Mouse (Mus musculus) frontal cortex, adult 2 months (tissue): ENCODE data around the gene Arhgap9. TPM values are rescaled to one million over a fixed set of nuclear protein-coding genes. Genes with fewer than 3 reads are reported as not detected.
A peak's percentile ranks its signal among the peaks of the same experiment; 100 is the strongest.

Experiments used
- DNase-seq, 2 experiments: peaks; one replicate each; pipeline ENCODE4 v3.0.0; 2022; ENCODE audit warnings: low spot score in 1 of 2; ENCODE audit errors: extremely low spot score in 1 of 2
- polyA plus RNA-seq: library from polyadenylated mRNA; depleted of rRNA; stranded (reverse); fragments of >200 nt; gene quantifications from 2 replicates; pipeline ENCODE4 v1.2.3, GENCODE M21; 2012

Arhgap9 gene
- polyA plus RNA-seq, 1 experiment, result 1.3 TPM

- DNase-seq, result peak; percentile 63 to 83
Measured at GRCm38 (mm10) chr10:127341891-127342639, 20.3 kb downstream of the Arhgap9 start, which contains the start of gene Gli1. Gene Gli1, minus strand, starts transcription at chr10:127341974.

- no peak for DNase-seq
Measured at GRCm38 (mm10) chr10:127343029-127343428, 21.3 kb downstream of the Arhgap9 start.

- DNase-seq, result no peak
Measured at GRCm38 (mm10) chr10:127346173-127346572, 24.4 kb downstream of the Arhgap9 start.

GRCm38 (mm10) chr10:127348957-127349356 lies 27.2 kb downstream of the Arhgap9 start:
- DNase-seq, result no peak

- DNase-seq, result peak in 1 of 2 experiments; percentile 55
Measured at GRCm38 (mm10) chr10:127349810-127350209, 28.0 kb downstream of the Arhgap9 start.

- peak; percentile 40 to 82 for DNase-seq
Measured at GRCm38 (mm10) chr10:127350594-127351284, 29.0 kb downstream of the Arhgap9 start.

GRCm38 (mm10) chr10:127351285-127351595 lies 29.5 kb downstream of the Arhgap9 start:
- DNase-seq, result no peak

GRCm38 (mm10) chr10:127351719-127352118 lies 30.0 kb downstream of the Arhgap9 start:
- DNase-seq, result no peak

- DNase-seq, result no peak
Measured at GRCm38 (mm10) chr10:127352187-127352586, 30.4 kb downstream of the Arhgap9 start.

GRCm38 (mm10) chr10:127352766-127353165 lies 31.0 kb downstream of the Arhgap9 start:
- no peak for DNase-seq

- DNase-seq, result peak; percentile 87 to 90
Measured at GRCm38 (mm10) chr10:127353909-127354895, 32.4 kb downstream of the Arhgap9 start, which contains the start of gene Inhbe. Gene Inhbe, minus strand, starts transcription at chr10:127354411.

- DNase-seq, result no peak
Measured at GRCm38 (mm10) chr10:127355336-127355735, 33.6 kb downstream of the Arhgap9 start.

GRCm38 (mm10) chr10:127360714-127361113 lies 39.0 kb downstream of the Arhgap9 start:
- DNase-seq, result no peak

- DNase-seq, result no peak
Measured at GRCm38 (mm10) chr10:127367116-127367515, 45.4 kb downstream of the Arhgap9 start.

GRCm38 (mm10) chr10:127368273-127368672 lies 46.5 kb downstream of the Arhgap9 start:
- DNase-seq, result no peak

- no peak for DNase-seq
Measured at GRCm38 (mm10) chr10:127369834-127370820, 48.4 kb downstream of the Arhgap9 start, which contains the start of gene Inhbc. Gene Inhbc, minus strand, starts transcription at chr10:127370431.

GRCm38 (mm10) chr10:127371023-127371422 lies 49.3 kb downstream of the Arhgap9 start:
- DNase-seq, result no peak

GRCm38 (mm10) chr10:127377700-127378099 lies 55.9 kb downstream of the Arhgap9 start:
- DNase-seq, result no peak
